Mouse (Mus musculus) forebrain, embryonic 16.5 days (tissue): ENCODE results near the gene Olfr1133. TPM values are rescaled to one million over a fixed set of nuclear protein-coding genes. Genes with fewer than 3 reads are reported as not detected.
"Not testable (repeated sequence)": the region's sequence is repeated elsewhere in the genome, so short reads cannot be mapped to it uniquely, and the experiment has no call there.

ENCODE experiments used
- ATAC-seq: fragments of 200-750 bp; cut with Nextera tagmentation; 2 replicates; pipeline ENCODE4 v1.8.0; 2017; ENCODE audit warnings: mild to moderate bottlenecking, moderate library complexity
- H3K27ac ChIP-seq: fragments of 300-500 bp; sonication (generic); 2 replicates; pipeline ENCODE4 v1.5.1; 2014; ENCODE audit warnings: low read length, control low read depth
- H3K27me3 ChIP-seq: fragments of 300-500 bp; sonication (generic); replicated peaks from 2 replicates; pipeline ENCODE4 v1.6.1; 2014; ENCODE audit warnings: low read length; ENCODE audit not compliant: control insufficient read depth, insufficient read depth
- H3K36me3 ChIP-seq: fragments of 300-500 bp; sonication (generic); 2 replicates; pipeline ENCODE4 v1.6.1; 2014; ENCODE audit not compliant: control insufficient read depth, insufficient read depth
- H3K4me1 ChIP-seq: fragments of 300-500 bp; sonication (generic); replicated peaks from 2 replicates; pipeline ENCODE4 v1.6.1; 2014; ENCODE audit warnings: low read length; ENCODE audit not compliant: control insufficient read depth, insufficient read depth
- H3K4me2 ChIP-seq: fragments of 300-500 bp; sonication (generic); 2 replicates; pipeline ENCODE4 v1.6.1; 2014; ENCODE audit warnings: mild to moderate bottlenecking, low read length, control low read depth
- H3K4me3 ChIP-seq: fragments of 300-500 bp; sonication (generic); replicated peaks from 2 replicates; pipeline ENCODE4 v1.5.1; 2014; ENCODE audit warnings: mild to moderate bottlenecking, low read length, control low read depth
- H3K9ac ChIP-seq: fragments of 300-500 bp; sonication (generic); replicated peaks from 2 replicates; pipeline ENCODE4 v1.6.1; 2014; ENCODE audit warnings: low read depth, low read length, control low read depth
- H3K9me3 ChIP-seq: fragments of 300-500 bp; sonication (generic); 2 replicates; pipeline ENCODE4 v1.6.1; 2016; ENCODE audit warnings: low read length; ENCODE audit not compliant: control insufficient read depth
- WGBS: fragments of 180-500 bp; shearing (Covaris S2); extraction: QIAGEN DNeasy Blood & Tissue Kit; methylation state at CpG from one replicate; pipeline ENCODE4 v1.1.7; 2014; 5-methylcytosine and 5-hydroxymethylcytosine counted together
- polyA plus RNA-seq: library from polyadenylated mRNA; unstranded; fragments of >200 nt; fragmentation: Nextera tagmentation; extraction: Ambion mirVana; gene quantifications from 2 replicates; pipeline ENCODE4 v1.2.1, GENCODE M21; 2015

Gene Olfr1133
- not detected in 2 replicates for polyA plus RNA-seq

DNA sequence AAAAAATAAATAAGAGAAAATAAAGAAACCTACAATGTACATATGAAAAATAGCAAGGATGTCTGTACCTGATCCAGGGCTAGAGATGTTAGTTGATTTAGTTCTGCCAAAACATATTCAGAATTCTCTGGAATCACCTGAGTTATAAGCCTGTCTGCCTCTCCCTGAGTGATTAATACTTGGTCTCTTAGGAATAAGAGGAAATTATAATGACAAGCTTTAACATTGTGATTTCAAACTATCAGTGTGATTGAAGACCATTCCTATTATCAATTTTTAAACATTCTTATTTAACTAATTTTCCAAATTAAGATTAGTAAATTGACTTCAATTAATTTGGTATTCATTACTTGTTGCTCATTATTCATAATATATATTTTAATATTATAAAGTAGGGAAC, at the start of gene Olfr1133:
Gene Olfr1133, minus strand, starts transcription at position 101 of the 400 bp plus-strand sequence.
- H3K4me1 ChIP-seq = no peaks in the 10 kb centered on the region
- H3K27me3 ChIP-seq = no peaks in the 10 kb centered on the region
- no peak within 1 kb of the TSS for H3K9ac ChIP-seq
- no peak within 1 kb of the TSS for H3K4me3 ChIP-seq
- no peaks in the 10 kb centered on the region for H3K9me3 ChIP-seq
- no peak within 1 kb of the TSS for H3K4me2 ChIP-seq
- no peak for ATAC-seq
- no peak within 1 kb of the TSS for H3K27ac ChIP-seq
- no peaks in the 10 kb centered on the region for H3K36me3 ChIP-seq

DNA sequence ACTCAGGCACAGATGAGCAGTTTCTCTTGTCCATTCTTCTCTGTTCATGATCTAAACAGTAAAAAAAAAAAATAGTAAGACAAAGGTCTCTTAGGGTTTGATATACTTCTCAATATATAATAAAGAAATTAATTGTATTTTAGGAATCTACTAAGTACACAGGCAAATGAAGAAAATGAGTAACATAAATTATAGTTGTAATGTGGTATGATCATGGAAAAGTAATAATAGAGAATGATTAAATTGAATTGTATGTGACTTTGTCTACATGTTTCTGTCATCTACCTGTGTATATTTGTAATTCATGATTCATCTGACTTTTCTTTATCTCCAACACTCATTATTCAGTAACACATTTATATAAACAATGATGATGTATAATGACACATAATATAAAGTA, 46.7 kb upstream of the Olfr1133 start, which contains the start of gene Olfr1136:
Gene Olfr1136, minus strand, starts transcription at position 101 of the 400 bp plus-strand sequence.
- no peaks in the 10 kb centered on the region for H3K36me3 ChIP-seq
- no peak within 1 kb of the TSS for H3K4me2 ChIP-seq
- no peaks in the 10 kb centered on the region for H3K4me1 ChIP-seq
- H3K27ac ChIP-seq = no peak within 1 kb of the TSS
- H3K27me3 ChIP-seq = no peaks in the 10 kb centered on the region
- ATAC-seq = no peak
- H3K4me3 ChIP-seq = no peak within 1 kb of the TSS
- no peak within 1 kb of the TSS for H3K9ac ChIP-seq
- no peaks in the 10 kb centered on the region for H3K9me3 ChIP-seq

DNA sequence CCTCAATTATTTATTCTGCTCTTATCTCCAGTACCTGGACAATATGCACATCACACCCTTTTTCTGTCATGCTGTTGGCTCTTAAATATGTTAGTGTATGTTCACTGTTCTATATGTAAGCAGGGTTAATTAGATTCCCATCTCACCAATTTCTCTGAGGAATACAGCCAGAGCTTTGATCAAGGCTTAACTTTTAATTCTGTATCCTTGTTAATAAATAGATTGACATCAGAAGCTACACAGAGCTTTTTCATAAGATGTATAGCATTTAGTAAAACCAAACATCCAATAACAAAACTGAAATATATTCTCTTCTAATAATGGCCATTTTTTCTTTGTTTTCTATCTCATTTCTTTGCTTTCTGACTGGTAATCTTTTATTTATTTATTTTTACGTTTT, 26.4 kb upstream of the Olfr1133 start, which contains the start of gene Olfr1135:
Gene Olfr1135, minus strand, starts transcription at position 101 of the 400 bp plus-strand sequence.
- no peaks in the 10 kb centered on the region for H3K9me3 ChIP-seq
- H3K9ac ChIP-seq = no peak within 1 kb of the TSS
- H3K4me1 ChIP-seq = no peaks in the 10 kb centered on the region
- H3K36me3 ChIP-seq = no peaks in the 10 kb centered on the region
- no peak within 1 kb of the TSS for H3K4me2 ChIP-seq
- no peak within 1 kb of the TSS for H3K27ac ChIP-seq
- ATAC-seq = no peak
- H3K4me3 ChIP-seq = no peak within 1 kb of the TSS
- 14% methylated on average over 1 of the region's 1 CpGs for WGBS
- no peaks in the 10 kb centered on the region for H3K27me3 ChIP-seq

DNA sequence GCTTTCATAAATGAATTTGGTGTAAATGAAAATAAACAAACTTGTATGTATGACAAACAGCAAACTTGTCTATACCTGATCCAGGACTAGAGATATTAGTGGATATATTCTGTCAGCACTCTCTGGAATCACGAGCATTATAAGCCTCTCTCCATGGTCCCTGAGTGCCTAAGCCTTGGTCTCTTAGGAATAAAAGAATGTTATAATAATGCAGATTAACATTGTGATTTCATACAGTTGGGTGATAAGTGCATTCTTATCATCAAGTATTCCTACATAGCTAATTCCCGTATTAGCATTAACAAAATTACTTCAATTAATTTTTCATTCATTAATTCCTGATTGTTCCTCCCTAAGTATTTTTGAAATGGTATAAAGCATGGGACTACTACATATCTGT, 11.2 kb upstream of the Olfr1133 start, which contains the start of gene Olfr1134:
Gene Olfr1134, minus strand, starts transcription at position 101 of the 400 bp plus-strand sequence.
- Histone ChIP-seq H3K27ac (no peak within 1 kb of the TSS), H3K27me3 (no peaks in the 10 kb centered on the region), H3K9me3 (no peaks in the 10 kb centered on the region), H3K36me3 (no peaks in the 10 kb centered on the region), H3K9ac (no peak within 1 kb of the TSS), H3K4me1 (no peaks in the 10 kb centered on the region), H3K4me3 (no peak within 1 kb of the TSS), H3K4me2 (no peak within 1 kb of the TSS)
- 88% methylated on average over 2 of the region's 2 CpGs for WGBS
- no peak for ATAC-seq

DNA sequence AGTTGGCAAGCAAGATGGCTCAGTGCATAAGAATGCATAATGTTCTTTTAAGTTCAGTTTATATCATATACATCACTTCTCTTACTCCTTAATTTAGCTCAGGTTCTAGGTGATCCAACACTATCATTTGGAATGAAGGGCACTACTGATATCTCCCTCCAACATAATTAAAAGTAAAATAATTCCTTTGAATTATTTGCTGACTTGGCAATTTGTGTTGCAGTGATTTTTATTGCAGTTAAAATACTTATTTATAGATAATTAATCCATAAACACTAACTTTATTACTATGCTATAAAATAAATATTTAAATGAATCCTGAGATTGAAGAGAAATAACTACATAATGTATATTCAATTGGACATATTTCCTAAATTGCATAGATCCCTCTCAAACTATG, 4.7 kb downstream of the Olfr1133 start:
- H3K4me3 ChIP-seq = no peak overlapping the region
- H3K4me1 ChIP-seq = no peaks in the 10 kb centered on the region
- H3K36me3 ChIP-seq = no peaks in the 10 kb centered on the region
- no peak overlapping the region for H3K4me2 ChIP-seq
- no peak overlapping the region for H3K9ac ChIP-seq
- H3K27ac ChIP-seq = no peak overlapping the region
- no peak for ATAC-seq
- no peaks in the 10 kb centered on the region for H3K27me3 ChIP-seq
- no peaks in the 10 kb centered on the region for H3K9me3 ChIP-seq

DNA sequence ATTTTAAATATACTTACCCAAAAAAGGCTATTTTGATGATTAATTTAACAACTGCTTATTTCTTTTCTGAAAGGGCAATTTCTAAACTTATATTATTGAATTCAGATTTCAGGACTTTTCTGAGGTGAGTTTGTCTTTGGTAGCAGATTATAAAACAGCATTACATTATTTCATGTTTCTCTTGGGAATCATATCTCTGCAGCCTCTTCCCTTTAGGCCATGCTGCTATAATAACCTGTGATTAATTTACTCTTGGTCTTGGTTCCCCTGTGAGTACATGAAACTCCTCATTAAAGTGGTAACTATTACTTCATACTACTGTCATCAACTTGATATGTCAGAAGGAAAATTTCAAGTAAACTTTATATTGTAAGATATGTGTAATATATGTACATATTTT, 9.7 kb downstream of the Olfr1133 start, which contains the start of gene Olfr1132:
Gene Olfr1132, minus strand, starts transcription at position 101 of the 400 bp plus-strand sequence.
- H3K9me3 ChIP-seq = no peaks in the 10 kb centered on the region
- no peaks in the 10 kb centered on the region for H3K36me3 ChIP-seq
- no peak within 1 kb of the TSS for H3K4me3 ChIP-seq
- H3K9ac ChIP-seq = no peak within 1 kb of the TSS
- no peak within 1 kb of the TSS for H3K27ac ChIP-seq
- H3K27me3 ChIP-seq = no peaks in the 10 kb centered on the region
- H3K4me2 ChIP-seq = no peak within 1 kb of the TSS
- no peak for ATAC-seq
- no peaks in the 10 kb centered on the region for H3K4me1 ChIP-seq

DNA sequence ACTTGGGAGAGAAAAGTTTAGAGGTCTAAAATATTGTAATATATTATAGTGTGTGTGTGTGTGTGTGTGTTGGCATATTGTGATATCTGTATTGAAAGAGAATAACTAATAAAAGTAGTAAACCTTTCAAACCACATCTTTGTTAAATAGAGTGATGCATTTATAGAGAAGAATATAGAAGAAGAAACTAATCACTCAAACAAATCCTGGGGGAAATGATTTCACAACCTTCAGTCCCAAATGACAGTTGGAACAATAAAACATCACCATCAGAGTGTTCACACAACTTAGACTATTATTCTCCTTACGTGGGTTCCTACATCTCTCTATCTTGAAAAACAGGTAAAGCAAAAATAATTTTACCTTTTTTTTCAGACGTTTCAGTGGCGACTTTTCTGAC, 20.4 kb downstream of the Olfr1133 start, which contains the start of gene Olfr1131:
Gene Olfr1131, plus strand, starts transcription at position 301 of the 400 bp plus-strand sequence.
- Histone ChIP-seq H3K9me3 (no peaks in the 10 kb centered on the region), H3K9ac (no peak within 1 kb of the TSS), H3K27me3 (no peaks in the 10 kb centered on the region), H3K4me3 (no peak within 1 kb of the TSS), H3K4me2 (no peak within 1 kb of the TSS), H3K36me3 (no peaks in the 10 kb centered on the region), H3K4me1 (no peaks in the 10 kb centered on the region), H3K27ac (no peak within 1 kb of the TSS)
- 72% methylated on average over 3 of the region's 3 CpGs for whole genome bisulfite sequencing
- no peak for ATAC-seq

DNA sequence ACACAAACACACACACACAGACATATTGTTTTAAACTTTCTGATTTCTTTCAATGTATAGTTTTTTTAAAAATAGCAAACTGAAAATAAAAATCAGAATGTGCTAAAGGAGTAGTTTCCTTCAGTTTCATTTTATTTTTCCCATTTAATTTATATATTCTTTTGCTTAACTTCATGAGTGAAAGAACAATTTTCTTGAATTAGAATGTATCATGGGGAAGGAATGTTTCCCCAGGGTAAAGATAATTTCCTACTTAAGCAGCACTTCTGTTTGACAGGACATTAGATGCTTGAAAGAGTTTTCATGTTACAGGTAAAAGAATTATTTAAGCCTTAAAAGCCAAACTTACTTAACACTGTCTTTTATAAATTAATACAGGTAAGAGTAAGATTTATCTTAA, 41.3 kb downstream of the Olfr1133 start, which contains the start of gene Olfr1130:
Gene Olfr1130, plus strand, starts transcription at position 301 of the 400 bp plus-strand sequence.
- not testable (repeated sequence) for H3K27ac ChIP-seq, H3K4me3 ChIP-seq, H3K9me3 ChIP-seq, ATAC-seq, H3K9ac ChIP-seq, H3K4me1 ChIP-seq, H3K4me2 ChIP-seq, H3K27me3 ChIP-seq, H3K36me3 ChIP-seq
